Mouse (Mus musculus) large intestine, adult 2 months (tissue): Measurements from ENCODE around the gene Zg16. TPM values are rescaled to one million over a fixed set of nuclear protein-coding genes. Genes with fewer than 3 reads are reported as not detected.
A peak's percentile ranks its signal among the peaks of the same experiment; 100 is the strongest.
"Not testable (repeated sequence)": the region's sequence is repeated elsewhere in the genome, so short reads cannot be mapped to it uniquely, and the experiment has no call there.

ENCODE experiments used
- DNase-seq: peaks from one replicate; pipeline ENCODE4 v3.0.0-alpha.2; 2012; ENCODE audit warnings: low read depth, low spot score
- WGBS: fragments of 180-500 bp; shearing (Covaris S2); methylation state at CpG from one replicate; pipeline ENCODE4 v1.1.7; 2018; 5-methylcytosine and 5-hydroxymethylcytosine counted together
- polyA plus RNA-seq: library from polyadenylated mRNA; depleted of rRNA; stranded (reverse); fragments of >200 nt; gene quantifications from 2 replicates; pipeline ENCODE4 v1.2.3, GENCODE M21; 2012; rRNA removed

Gene Zg16
- polyA plus RNA-seq: 7,033 and 9,267 TPM in 2 replicates

DNA sequence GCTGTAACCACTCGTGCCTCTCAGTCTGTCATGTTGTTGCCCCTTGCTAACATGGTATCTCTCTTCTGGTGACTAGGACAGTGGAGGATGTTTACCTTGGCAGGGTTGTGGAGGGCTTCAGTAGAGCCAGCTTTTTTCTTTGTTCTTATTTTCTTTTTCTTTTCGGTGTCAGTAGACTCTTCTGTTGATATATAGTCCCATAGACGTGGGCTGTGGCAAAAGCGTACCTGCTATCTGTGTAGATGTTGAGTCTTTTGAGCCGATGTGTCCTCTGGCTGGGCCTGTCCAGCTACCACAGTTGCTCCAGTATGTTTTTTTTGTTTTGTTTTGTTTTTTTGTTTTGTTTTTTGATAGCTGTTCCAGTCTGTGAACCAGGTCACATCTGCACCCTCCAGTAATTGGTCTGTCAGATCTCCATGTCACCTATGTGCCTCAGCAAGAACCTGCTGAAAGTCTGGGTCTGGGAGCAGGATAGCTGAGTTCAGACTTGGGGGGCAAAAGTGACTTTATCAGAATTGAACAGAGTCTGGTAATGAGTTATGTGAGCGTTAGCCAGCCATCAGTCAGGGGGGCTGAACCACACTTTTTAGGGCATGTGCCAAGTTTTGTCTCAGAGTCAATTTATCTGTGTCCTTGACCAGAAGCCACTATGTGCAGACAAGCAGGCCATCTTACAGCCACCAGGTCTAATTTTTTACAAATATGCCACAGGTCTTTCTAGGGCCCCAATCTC lies at the start of gene Zg16:
Gene Zg16 (minus strand): TSS at position 51 of the 733 bp plus-strand sequence.
- not testable (repeated sequence) for DNase-seq
- 71% methylated on average over 6 of the region's 6 CpGs for WGBS

DNA sequence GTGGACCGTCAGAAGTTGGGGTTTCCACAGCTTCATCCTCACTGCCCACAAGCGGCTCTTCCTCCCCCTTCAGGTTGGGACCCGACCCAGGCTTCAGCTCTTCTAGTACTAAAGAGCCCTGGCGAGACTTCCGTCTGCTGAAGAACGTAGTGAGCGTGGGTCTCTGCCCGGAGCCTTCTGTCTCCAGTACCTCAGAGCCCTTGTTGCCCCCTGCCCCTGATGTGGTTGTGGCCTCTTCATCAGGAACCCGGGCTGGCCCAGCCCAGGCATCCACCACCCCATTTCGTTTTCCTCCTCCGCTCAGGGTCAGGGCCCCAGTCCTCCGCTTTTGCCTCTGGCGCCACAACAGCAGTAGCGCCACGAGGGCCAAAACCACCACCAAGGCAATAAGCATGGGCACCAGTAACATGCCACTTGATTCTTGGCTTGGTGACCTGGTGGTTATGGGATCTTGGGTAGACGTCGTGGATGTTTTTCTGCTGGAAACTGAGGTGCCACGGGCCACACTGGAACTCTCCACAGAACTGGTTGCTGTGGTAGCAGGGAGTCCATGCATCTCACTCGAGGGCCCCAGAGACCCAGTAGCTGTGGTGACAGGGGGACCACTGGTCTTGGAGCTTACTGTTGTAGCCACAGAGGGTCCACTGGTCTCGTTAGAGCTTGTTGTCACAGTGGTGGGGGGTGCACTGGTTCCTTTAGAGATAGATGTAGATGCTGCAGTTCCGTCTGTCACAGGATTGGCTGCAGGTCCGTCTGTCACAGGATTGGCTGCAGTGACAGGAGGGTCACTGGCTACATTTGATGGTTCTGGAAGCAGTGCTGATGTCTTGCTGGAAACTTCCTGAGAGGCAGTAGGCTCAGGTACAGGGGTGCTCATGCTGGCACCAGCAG lies 49.3 kb upstream of the Zg16 start:
- no peak for DNase-seq
- WGBS: 79% methylated on average over 22 of the region's 22 CpGs

- no peak for DNase-seq
- WGBS: 58% methylated on average over 11 of the region's 11 CpGs
Measured at GRCm38 (mm10) chr7:127134821-127135447, 47.8 kb upstream of the Zg16 start.

GRCm38 (mm10) chr7:127133125-127133524 lies 46.0 kb upstream of the Zg16 start:
- 66% methylated on average over 5 of the region's 5 CpGs for WGBS
- DNase-seq: no peak

GRCm38 (mm10) chr7:127129638-127130037 lies 42.5 kb upstream of the Zg16 start:
- no peak for DNase-seq
- WGBS: 1% methylated on average over 4 of the region's 4 CpGs

- no peak for DNase-seq
- WGBS: 56% methylated on average over 7 of the region's 7 CpGs
Measured at GRCm38 (mm10) chr7:127121911-127122270, 34.8 kb upstream of the Zg16 start, which contains the start of gene Qprt. Gene Qprt (minus strand): TSS chr7:127122226.

- no peak for DNase-seq
Measured at GRCm38 (mm10) chr7:127121061-127121910, 34.2 kb upstream of the Zg16 start.

DNA sequence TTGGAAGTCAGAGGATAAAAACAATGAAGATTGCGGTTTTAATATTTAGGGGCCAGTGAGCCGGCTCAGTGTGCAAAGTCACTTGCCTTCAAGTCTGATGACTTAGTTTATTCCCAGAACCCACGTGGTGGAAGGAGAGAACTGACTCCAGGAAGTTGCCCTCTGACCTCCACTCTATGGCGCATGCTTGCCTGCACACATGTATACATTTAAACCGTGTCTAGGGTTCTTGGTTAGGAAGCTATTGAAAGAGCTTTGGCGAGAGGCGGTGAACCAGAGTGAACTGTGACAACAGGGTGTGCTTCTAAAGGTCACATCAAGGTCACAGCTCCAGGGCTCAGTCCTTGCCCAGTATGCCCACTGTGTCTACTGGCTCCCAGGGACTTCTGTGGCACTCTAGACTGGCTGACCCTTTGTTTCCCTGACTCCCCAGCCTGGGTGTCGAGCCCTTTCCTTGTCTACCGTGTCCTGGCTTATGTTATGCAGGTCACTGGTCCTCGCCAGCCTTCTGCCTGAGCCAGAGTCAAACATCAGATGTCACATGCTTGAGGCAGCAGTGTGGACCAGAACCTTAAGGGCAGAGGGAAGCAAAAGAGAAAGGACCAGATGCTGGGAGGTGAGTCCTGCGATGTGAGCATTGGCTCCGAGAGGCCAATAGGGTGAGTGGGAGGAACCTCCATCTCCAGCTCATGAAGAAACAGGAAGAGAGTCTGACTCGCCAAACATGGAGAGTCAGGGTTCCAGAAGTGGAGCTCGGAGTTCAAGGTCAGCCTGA lies 31.7 kb upstream of the Zg16 start:
- DNase-seq: no peak

More at GRCm38 (mm10) chr7:127121061-127121910, 34.2 kb upstream of the Zg16 start:
- 46% methylated on average over 21 of the region's 21 CpGs for WGBS

GRCm38 (mm10) chr7:127117948-127118347 lies 30.8 kb upstream of the Zg16 start:
- peak; percentile 76 for DNase-seq
- 8% methylated on average over 5 of the region's 5 CpGs for WGBS

More for the DNA sequence above, 31.7 kb upstream of the Zg16 start:
- WGBS: 63% methylated on average over 14 of the region's 14 CpGs

DNA sequence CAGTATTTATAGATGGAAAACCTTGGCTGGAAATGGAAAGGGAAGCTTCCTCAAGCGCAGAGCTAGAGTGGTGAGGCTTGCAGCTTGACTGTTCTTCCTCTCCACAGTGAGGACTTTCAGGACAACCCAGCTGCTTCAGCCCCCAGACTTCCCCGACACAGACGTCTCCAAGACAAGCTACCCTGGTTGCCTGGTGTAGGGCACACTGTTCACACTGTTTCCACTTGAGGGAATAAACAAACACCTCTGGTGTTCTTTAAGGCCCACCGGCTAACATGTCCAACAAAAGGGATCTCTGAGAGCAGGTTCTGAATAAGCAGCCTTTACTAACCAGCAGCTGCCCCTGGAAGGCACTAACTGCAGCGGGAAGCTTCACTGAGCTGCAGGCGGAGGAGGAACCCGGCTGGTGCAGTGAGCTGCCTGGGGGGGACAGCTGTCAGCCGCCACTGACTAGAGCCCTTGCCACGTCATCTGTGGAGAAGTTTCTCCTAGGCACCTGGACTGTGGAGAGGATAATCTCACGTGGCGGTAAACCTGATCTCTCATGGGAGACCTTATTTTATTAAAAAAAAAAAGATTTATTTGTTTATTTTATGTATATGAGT lies 29.3 kb upstream of the Zg16 start:
- WGBS: 73% methylated on average over 11 of the region's 11 CpGs
- no peak for DNase-seq

- 84% methylated on average over 11 of the region's 11 CpGs for WGBS
- DNase-seq: no peak
Measured at GRCm38 (mm10) chr7:127114920-127115319, 27.8 kb upstream of the Zg16 start.

DNA sequence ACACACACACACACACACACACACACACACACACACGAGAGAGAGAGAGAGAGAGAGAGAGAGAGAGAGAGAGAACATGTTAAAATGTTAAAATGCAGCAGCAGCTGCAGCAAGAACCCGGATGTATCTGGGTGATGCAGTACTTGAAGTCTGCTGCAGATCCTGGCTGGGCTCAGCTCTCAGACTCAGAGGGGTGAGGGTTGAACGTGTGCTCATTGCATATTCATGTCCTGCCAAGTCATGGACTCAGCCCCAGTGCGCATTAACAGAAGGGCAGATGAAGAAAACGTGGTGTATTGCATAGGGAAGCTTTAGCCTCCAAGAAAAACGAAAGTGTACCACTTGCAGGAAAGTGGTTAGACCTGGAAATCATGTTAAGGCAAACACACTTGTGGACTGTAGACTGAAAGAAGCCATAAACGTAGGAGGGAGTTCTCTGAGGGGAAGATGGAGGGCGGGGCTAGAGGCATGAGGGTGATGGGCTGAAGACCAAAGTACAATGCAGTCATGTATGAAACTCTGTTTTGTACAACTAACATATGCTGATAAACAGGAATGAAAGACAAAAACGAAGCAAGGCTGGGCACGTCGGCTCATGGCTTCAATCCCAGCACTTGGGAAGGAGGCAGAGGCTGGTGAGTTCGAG lies 26.6 kb upstream of the Zg16 start:
- 16% methylated on average over 12 of the region's 12 CpGs for WGBS
- DNase-seq: no peak

- WGBS: 41% methylated on average over 9 of the region's 9 CpGs
- no peak for DNase-seq
Measured at GRCm38 (mm10) chr7:127112921-127113597, 25.9 kb upstream of the Zg16 start.

DNA sequence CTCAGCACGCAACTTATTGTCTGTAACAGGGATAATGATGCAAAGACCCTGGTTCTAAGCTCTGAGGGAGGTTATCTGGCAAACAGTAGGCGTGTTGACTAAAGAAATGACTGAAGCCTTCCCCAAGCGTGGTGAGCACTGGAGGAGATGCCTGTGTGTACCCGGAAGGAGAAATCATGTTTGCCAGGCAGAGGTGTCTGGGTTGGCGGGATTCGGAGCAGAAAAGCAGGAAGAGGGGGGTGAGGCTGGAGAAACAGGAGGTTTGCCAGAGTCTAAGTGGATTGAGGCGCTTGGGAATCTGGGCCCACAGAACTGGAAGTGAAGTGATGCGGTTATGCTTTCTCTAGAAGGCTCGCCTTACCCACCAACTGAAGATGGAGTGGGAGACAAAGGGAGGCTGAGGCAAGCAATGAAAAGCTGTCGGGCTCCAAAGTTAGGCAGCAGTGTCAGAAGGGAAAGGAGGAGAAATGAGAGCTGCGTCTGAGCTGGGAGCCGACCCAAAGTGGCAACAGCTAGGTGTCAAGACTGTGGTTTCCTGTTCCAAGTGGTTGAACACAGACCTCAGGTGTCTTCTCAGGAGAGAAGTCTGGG lies 25.2 kb upstream of the Zg16 start:
- 80% methylated on average over 12 of the region's 12 CpGs for WGBS
- DNase-seq: no peak

- DNase-seq: no peak
- 36% methylated on average over 6 of the region's 6 CpGs for WGBS
Measured at GRCm38 (mm10) chr7:127111461-127111860, 24.3 kb upstream of the Zg16 start.

GRCm38 (mm10) chr7:127110239-127111007 lies 23.3 kb upstream of the Zg16 start:
- DNase-seq: no peak
- WGBS: 38% methylated on average over 18 of the region's 18 CpGs
